Mouse (Mus musculus) spleen, adult 12 weeks (tissue): ENCODE measurements around the gene Insm1.

ENCODE experiments used
- DNase-seq: peaks from one replicate; pipeline ENCODE4 v3.0.0; 2022; ENCODE audit warnings: low spot score

Insm1 gene

GRCm38 (mm10) chr2:146221076-146221928 is at the start of gene Insm1:
Gene Insm1 (plus strand): TSS chr2:146221921.
- DNase-seq: no peak

GRCm38 (mm10) chr2:146172106-146172505 is 49.6 kb upstream of the Insm1 start:
- no peak for DNase-seq

- DNase-seq: no peak
Measured at GRCm38 (mm10) chr2:146174173-146174572, 47.5 kb upstream of the Insm1 start.

- DNase-seq: no peak
Measured at GRCm38 (mm10) chr2:146178718-146179117, 43.0 kb upstream of the Insm1 start.

GRCm38 (mm10) chr2:146183830-146184793 is 37.6 kb upstream of the Insm1 start:
- no peak for DNase-seq

- no peak for DNase-seq
Measured at GRCm38 (mm10) chr2:146196126-146196525, 25.6 kb upstream of the Insm1 start.

GRCm38 (mm10) chr2:146197947-146198346 is 23.8 kb upstream of the Insm1 start:
- DNase-seq: no peak

GRCm38 (mm10) chr2:146210968-146211367 is 10.8 kb upstream of the Insm1 start:
- no peak for DNase-seq

- no peak for DNase-seq
Measured at GRCm38 (mm10) chr2:146214715-146215114, 7.0 kb upstream of the Insm1 start.

GRCm38 (mm10) chr2:146216111-146217064 is 5.3 kb upstream of the Insm1 start:
- no peak for DNase-seq

GRCm38 (mm10) chr2:146217227-146217980 is 4.3 kb upstream of the Insm1 start:
- DNase-seq: no peak

GRCm38 (mm10) chr2:146218161-146218691 is 3.5 kb upstream of the Insm1 start:
- no peak for DNase-seq

GRCm38 (mm10) chr2:146218881-146219535 is 2.7 kb upstream of the Insm1 start:
- DNase-seq: no peak

GRCm38 (mm10) chr2:146219791-146220190 is 1.9 kb upstream of the Insm1 start:
- DNase-seq: no peak

GRCm38 (mm10) chr2:146220591-146221075 is 1.1 kb upstream of the Insm1 start:
- no peak for DNase-seq

GRCm38 (mm10) chr2:146221929-146222278 is 183 bp downstream of the Insm1 start:
- no peak for DNase-seq

- no peak for DNase-seq
Measured at GRCm38 (mm10) chr2:146222279-146223175, 806 bp downstream of the Insm1 start.

- no peak for DNase-seq
Measured at GRCm38 (mm10) chr2:146223176-146223905, 1.6 kb downstream of the Insm1 start.
